Mouse (Mus musculus): ENCODE results near the gene Slc35e2. TPM values are rescaled to one million over a fixed set of nuclear protein-coding genes. Genes with fewer than 3 reads are reported as not detected.

Gene Slc35e2
- polyA plus RNA-seq, 1 experiment from 2014 or later, result 9.5 TPM

- Histone ChIP-seq H3K9me3 (no peaks in the 10 kb centered on the region), H3K36me3 (peaks cover 78% of the 10 kb centered on the region), H3K4me1 (no peaks in the 10 kb centered on the region), H3K27me3 (ENCODE audit: insufficient read depth, poor library complexity, severe bottlenecking) (no peaks in the 10 kb centered on the region), H3K27ac (no peak overlapping the region), H3K4me3 (no peak overlapping the region)
- no peak for DNase-seq (ENCODE audit: low spot score)
- WGBS, result 90% methylated on average over 6 of the region's 6 CpGs
Measured at GRCm38 (mm10) chr4:155582279-155582905, 18.8 kb upstream of the Slc35e2 start.

- Histone ChIP-seq H3K27ac (no peak overlapping the region), H3K27me3 (ENCODE audit: insufficient read depth, poor library complexity, severe bottlenecking) (no peaks in the 10 kb centered on the region), H3K36me3 (peaks cover 67% of the 10 kb centered on the region), H3K4me3 (no peak overlapping the region), H3K4me1 (no peaks in the 10 kb centered on the region), H3K9me3 (no peaks in the 10 kb centered on the region)
- no peak for DNase-seq (ENCODE audit: low spot score)
- 90% methylated on average over 5 of the region's 5 CpGs for WGBS
Measured at GRCm38 (mm10) chr4:155589356-155589755, 11.9 kb upstream of the Slc35e2 start.

- Histone ChIP-seq H3K36me3 (peaks cover 49% of the 10 kb centered on the region), H3K27me3 (ENCODE audit: insufficient read depth, poor library complexity, severe bottlenecking) (no peaks in the 10 kb centered on the region), H3K4me3 (no peak overlapping the region), H3K9me3 (no peaks in the 10 kb centered on the region), H3K4me1 (no peaks in the 10 kb centered on the region), H3K27ac (no peak overlapping the region)
- no peak for DNase-seq (ENCODE audit: low spot score)
- 67% methylated on average over 7 of the region's 7 CpGs for WGBS
Measured at GRCm38 (mm10) chr4:155591012-155591719, 10.1 kb upstream of the Slc35e2 start.

GRCm38 (mm10) chr4:155593780-155594179 is 7.4 kb upstream of the Slc35e2 start:
- H3K27me3 ChIP-seq (ENCODE audit: insufficient read depth, poor library complexity, severe bottlenecking), result no peaks in the 10 kb centered on the region
- no peaks in the 10 kb centered on the region for H3K4me1 ChIP-seq
- DNase-seq (ENCODE audit: low spot score), result no peak
- no peaks in the 10 kb centered on the region for H3K9me3 ChIP-seq
- H3K27ac ChIP-seq, result no peak overlapping the region
- peaks cover 24% of the 10 kb centered on the region for H3K36me3 ChIP-seq
- whole genome bisulfite sequencing, result 78% methylated on average over 1 of the region's 1 CpGs
- no peak overlapping the region for H3K4me3 ChIP-seq

- no peak for DNase-seq (ENCODE audit: low spot score)
- Histone ChIP-seq H3K9me3 (no peaks in the 10 kb centered on the region), H3K4me1 (no peaks in the 10 kb centered on the region), H3K4me3 (no peak overlapping the region), H3K36me3 (peaks cover 5% of the 10 kb centered on the region; the same call in 1 of the 2 replicates), H3K27ac (no peak overlapping the region), H3K27me3 (ENCODE audit: insufficient read depth, poor library complexity, severe bottlenecking) (no peaks in the 10 kb centered on the region)
- 84% methylated on average over 3 of the region's 3 CpGs for WGBS
Measured at GRCm38 (mm10) chr4:155595777-155596176, 5.4 kb upstream of the Slc35e2 start.

GRCm38 (mm10) chr4:155596606-155597005 is 4.6 kb upstream of the Slc35e2 start:
- no peak overlapping the region for H3K27ac ChIP-seq
- H3K27me3 ChIP-seq (ENCODE audit: insufficient read depth, poor library complexity, severe bottlenecking), result no peaks in the 10 kb centered on the region
- 82% methylated on average over 5 of the region's 5 CpGs for WGBS

GRCm38 (mm10) chr4:155598536-155598935 is 2.7 kb upstream of the Slc35e2 start:
- Histone ChIP-seq H3K4me1 (peaks cover 6% of the 10 kb centered on the region; the same call in 1 of the 2 replicates), H3K9me3 (no peaks in the 10 kb centered on the region), H3K27me3 (ENCODE audit: insufficient read depth, poor library complexity, severe bottlenecking) (no peaks in the 10 kb centered on the region), H3K36me3 (peaks cover 5% of the 10 kb centered on the region; the same call in 1 of the 2 replicates), H3K27ac (no peak overlapping the region), H3K4me3 (no peak overlapping the region)
- WGBS, result 14% methylated on average over 20 of the region's 20 CpGs
- DNase-seq (ENCODE audit: low spot score), result no peak

More at GRCm38 (mm10) chr4:155596606-155597005, 4.6 kb upstream of the Slc35e2 start:
- DNase-seq (ENCODE audit: low spot score), result no peak
- no peaks in the 10 kb centered on the region for H3K9me3 ChIP-seq
- H3K4me3 ChIP-seq, result no peak overlapping the region
- H3K36me3 ChIP-seq, result no peaks in the 10 kb centered on the region
- H3K4me1 ChIP-seq, result no peaks in the 10 kb centered on the region

GRCm38 (mm10) chr4:155599901-155600825 is 1.1 kb upstream of the Slc35e2 start:
- H3K27ac ChIP-seq, result peak overlapping the region; percentile 100
- H3K36me3 ChIP-seq, result peaks cover 20% of the 10 kb centered on the region
- H3K4me1 ChIP-seq, result peaks cover 6% of the 10 kb centered on the region; the same call in 1 of the 2 replicates
- no peak for DNase-seq (ENCODE audit: low spot score)
- WGBS, result 84% methylated on average over 11 of the region's 11 CpGs
- H3K9me3 ChIP-seq, result no peaks in the 10 kb centered on the region
- H3K27me3 ChIP-seq (ENCODE audit: insufficient read depth, poor library complexity, severe bottlenecking), result no peaks in the 10 kb centered on the region
- H3K4me3 ChIP-seq, result peak overlapping the region; percentile 86

- Histone ChIP-seq H3K4me3 (peak overlapping the region; percentile 86), H3K4me1 (peaks cover 6% of the 10 kb centered on the region; the same call in 1 of the 2 replicates), H3K27me3 (ENCODE audit: insufficient read depth, poor library complexity, severe bottlenecking) (no peaks in the 10 kb centered on the region), H3K36me3 (peaks cover 34% of the 10 kb centered on the region), H3K9me3 (no peaks in the 10 kb centered on the region), H3K27ac (peak overlapping the region; percentile 100)
- 1% methylated on average over 31 of the region's 31 CpGs for WGBS
- DNase-seq (ENCODE audit: low spot score), result no peak
Measured at GRCm38 (mm10) chr4:155601997-155602456, 811 bp downstream of the Slc35e2 start.

GRCm38 (mm10) chr4:155602753-155603152 is 1.5 kb downstream of the Slc35e2 start:
- Histone ChIP-seq H3K9me3 (no peaks in the 10 kb centered on the region), H3K27me3 (ENCODE audit: insufficient read depth, poor library complexity, severe bottlenecking) (no peaks in the 10 kb centered on the region), H3K4me3 (peak overlapping the region; percentile 86), H3K4me1 (peaks cover 6% of the 10 kb centered on the region; the same call in 1 of the 2 replicates), H3K36me3 (peaks cover 34% of the 10 kb centered on the region), H3K27ac (no peak overlapping the region)
- whole genome bisulfite sequencing, result 80% methylated on average over 1 of the region's 1 CpGs
- no peak for DNase-seq (ENCODE audit: low spot score)

GRCm38 (mm10) chr4:155603801-155604200 is 2.6 kb downstream of the Slc35e2 start:
- 89% methylated on average over 6 of the region's 6 CpGs for WGBS
- Histone ChIP-seq H3K36me3 (peaks cover 34% of the 10 kb centered on the region), H3K9me3 (no peaks in the 10 kb centered on the region), H3K4me1 (peaks cover 6% of the 10 kb centered on the region; the same call in 1 of the 2 replicates), H3K27ac (no peak overlapping the region), H3K27me3 (ENCODE audit: insufficient read depth, poor library complexity, severe bottlenecking) (no peaks in the 10 kb centered on the region), H3K4me3 (no peak overlapping the region)
- DNase-seq (ENCODE audit: low spot score), result no peak

- no peak for DNase-seq (ENCODE audit: low spot score)
- 88% methylated on average over 4 of the region's 4 CpGs for WGBS
- no peak overlapping the region for H3K4me3 ChIP-seq
- H3K9me3 ChIP-seq, result no peaks in the 10 kb centered on the region
- H3K4me1 ChIP-seq, result peaks cover 6% of the 10 kb centered on the region; the same call in 1 of the 2 replicates
- H3K27ac ChIP-seq, result no peak overlapping the region
- H3K27me3 ChIP-seq (ENCODE audit: insufficient read depth, poor library complexity, severe bottlenecking), result no peaks in the 10 kb centered on the region
- peaks cover 44% of the 10 kb centered on the region for H3K36me3 ChIP-seq
Measured at GRCm38 (mm10) chr4:155605132-155605531, 3.9 kb downstream of the Slc35e2 start.

Measured in heart, embryonic 10.5 days (tissue).